Mouse (Mus musculus) lung, embryonic 16.5 days (tissue): ENCODE measurements around the gene Tmem37. TPM values are rescaled to one million over a fixed set of nuclear protein-coding genes. Genes with fewer than 3 reads are reported as not detected.

Experiments used
- ATAC-seq: fragments of 200-750 bp; cut with Nextera tagmentation; 2 replicates; pipeline ENCODE4 v1.8.0; 2017; ENCODE audit warnings: low read depth, mild to moderate bottlenecking, moderate library complexity
- H3K27ac ChIP-seq: fragments of 300-500 bp; sonication (generic); 2 replicates; pipeline ENCODE4 v1.5.1; 2014; ENCODE audit warnings: mild to moderate bottlenecking, control low read depth, low read length
- H3K27me3 ChIP-seq: fragments of 300-500 bp; sonication (generic); 2 replicates; pipeline ENCODE4 v1.6.1; 2014; ENCODE audit warnings: low read depth, low read length, mixed read lengths; ENCODE audit not compliant: control insufficient read depth, insufficient read depth
- H3K36me3 ChIP-seq: fragments of 300-500 bp; sonication (generic); 2 replicates; pipeline ENCODE4 v1.6.1; 2014; ENCODE audit warnings: low read length; ENCODE audit not compliant: control insufficient read depth, insufficient read depth
- H3K4me1 ChIP-seq: fragments of 300-500 bp; sonication (generic); replicated peaks from 2 replicates; pipeline ENCODE4 v1.6.1; 2014; ENCODE audit warnings: low read length, mixed read lengths; ENCODE audit not compliant: control insufficient read depth, insufficient read depth
- H3K4me2 ChIP-seq: fragments of 300-500 bp; sonication (generic); 2 replicates; pipeline ENCODE4 v1.6.1; 2014; ENCODE audit warnings: low read depth, low read length, control low read depth
- H3K4me3 ChIP-seq: fragments of 300-500 bp; sonication (generic); 2 replicates; pipeline ENCODE4 v1.5.1; 2014; ENCODE audit warnings: mild to moderate bottlenecking, low read length, control low read depth
- H3K9ac ChIP-seq: fragments of 300-500 bp; sonication (generic); 2 replicates; pipeline ENCODE4 v1.6.1; 2014; ENCODE audit warnings: low read length, control low read depth
- H3K9me3 ChIP-seq: fragments of 300-500 bp; sonication (generic); 2 replicates; pipeline ENCODE4 v1.6.1; 2016; ENCODE audit warnings: low read length; ENCODE audit not compliant: control insufficient read depth
- WGBS: fragments of 180-500 bp; shearing (Covaris S2); extraction: QIAGEN DNeasy Blood & Tissue Kit; methylation state at CpG from one replicate; pipeline ENCODE4 v1.1.7; 2014; 5-methylcytosine and 5-hydroxymethylcytosine counted together
- polyA plus RNA-seq: library from polyadenylated mRNA; unstranded; fragments of >200 nt; fragmentation: Nextera tagmentation; extraction: Ambion mirVana; gene quantifications from 2 replicates; pipeline ENCODE4 v1.2.1, GENCODE M21; 2015

Tmem37 gene
- polyA plus RNA-seq, 1 experiment from 2014 or later = 11.4 TPM

GRCm38 (mm10) chr1:120033469-120033854 is 40.4 kb downstream of the Tmem37 start:
- Histone ChIP-seq H3K27me3 (no peaks in the 10 kb centered on the region), H3K4me2 (no peak overlapping the region), H3K9me3 (no peaks in the 10 kb centered on the region), H3K9ac (no peak overlapping the region), H3K4me1 (no peaks in the 10 kb centered on the region; the same call in 1 of the 2 replicates), H3K27ac (no peak overlapping the region), H3K4me3 (no peak overlapping the region), H3K36me3 (no peaks in the 10 kb centered on the region)
- 63% methylated on average over 2 of the region's 2 CpGs for WGBS
- ATAC-seq = peak; percentile 21; the same call in 1 of the 2 replicates

GRCm38 (mm10) chr1:120032804-120033468 is 40.9 kb downstream of the Tmem37 start:
- Histone ChIP-seq H3K9me3 (no peaks in the 10 kb centered on the region), H3K36me3 (no peaks in the 10 kb centered on the region), H3K9ac (no peak overlapping the region), H3K27ac (no peak overlapping the region), H3K4me2 (no peak overlapping the region), H3K4me1 (no peaks in the 10 kb centered on the region; the same call in 1 of the 2 replicates), H3K27me3 (no peaks in the 10 kb centered on the region), H3K4me3 (no peak overlapping the region)
- 34% methylated on average over 10 of the region's 10 CpGs for WGBS
- peak; percentile 84 for ATAC-seq

- WGBS = 74% methylated on average over 3 of the region's 3 CpGs
- H3K9me3 ChIP-seq = no peaks in the 10 kb centered on the region
- no peaks in the 10 kb centered on the region for H3K27me3 ChIP-seq
- no peak overlapping the region for H3K27ac ChIP-seq
- ATAC-seq = no peak
- H3K9ac ChIP-seq = no peak overlapping the region
- H3K4me1 ChIP-seq = peaks cover 3% of the 10 kb centered on the region
- H3K4me2 ChIP-seq = no peak overlapping the region
- no peak overlapping the region for H3K4me3 ChIP-seq
- H3K36me3 ChIP-seq = no peaks in the 10 kb centered on the region
Measured at GRCm38 (mm10) chr1:120030474-120030873, 43.4 kb downstream of the Tmem37 start.

DNA sequence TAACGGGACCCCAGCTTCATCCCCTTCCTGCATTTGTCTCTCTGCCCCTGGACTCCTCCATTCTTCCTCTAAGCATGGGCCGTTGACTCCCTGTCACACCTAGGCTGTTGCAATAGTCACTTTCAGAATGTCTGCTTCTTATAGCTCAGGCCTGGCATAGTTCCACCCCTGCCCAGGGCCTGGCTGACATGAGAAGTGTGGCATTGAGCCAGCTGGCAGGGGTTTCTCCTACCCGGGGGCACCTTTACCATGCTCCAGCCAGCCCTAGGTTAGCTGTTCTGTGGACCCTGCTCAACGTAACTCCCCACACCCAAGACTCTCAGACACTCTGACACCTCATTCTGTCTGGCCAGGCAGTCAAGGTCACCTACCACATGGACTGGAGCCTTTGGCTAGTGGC is 46.2 kb downstream of the Tmem37 start:
- Histone ChIP-seq H3K9me3 (no peaks in the 10 kb centered on the region), H3K4me3 (no peak overlapping the region), H3K27me3 (no peaks in the 10 kb centered on the region), H3K36me3 (no peaks in the 10 kb centered on the region), H3K9ac (no peak overlapping the region), H3K4me2 (no peak overlapping the region), H3K27ac (no peak overlapping the region), H3K4me1 (peaks cover 3% of the 10 kb centered on the region)
- ATAC-seq = peak; percentile 66
- 39% methylated on average over 4 of the region's 4 CpGs for WGBS

DNA sequence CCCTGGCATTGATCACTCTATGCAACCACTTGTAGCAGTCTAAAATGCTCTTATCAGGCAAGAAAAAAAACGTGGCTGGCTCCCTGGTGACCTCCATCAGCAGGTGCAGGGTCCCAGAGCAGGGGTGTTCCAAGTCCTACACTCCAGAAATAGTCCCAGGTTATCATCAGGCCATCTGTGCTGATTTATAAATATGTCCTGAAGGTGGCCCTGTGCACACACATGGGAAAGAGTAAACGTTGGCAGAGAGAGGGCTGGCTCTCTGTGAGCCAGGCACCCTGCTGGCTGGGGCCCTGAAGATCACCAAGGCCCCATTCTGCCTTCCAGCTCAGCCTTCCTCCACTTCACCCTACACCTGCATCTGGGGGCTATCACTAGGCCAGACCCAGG is 48.8 kb downstream of the Tmem37 start:
- no peaks in the 10 kb centered on the region for H3K27me3 ChIP-seq
- H3K36me3 ChIP-seq = no peaks in the 10 kb centered on the region
- no peak overlapping the region for H3K4me2 ChIP-seq
- H3K27ac ChIP-seq = no peak overlapping the region
- H3K9ac ChIP-seq = no peak overlapping the region
- peaks cover 3% of the 10 kb centered on the region for H3K4me1 ChIP-seq
- no peak for ATAC-seq
- H3K9me3 ChIP-seq = no peaks in the 10 kb centered on the region
- WGBS = 3% methylated on average over 2 of the region's 2 CpGs
- no peak overlapping the region for H3K4me3 ChIP-seq

DNA sequence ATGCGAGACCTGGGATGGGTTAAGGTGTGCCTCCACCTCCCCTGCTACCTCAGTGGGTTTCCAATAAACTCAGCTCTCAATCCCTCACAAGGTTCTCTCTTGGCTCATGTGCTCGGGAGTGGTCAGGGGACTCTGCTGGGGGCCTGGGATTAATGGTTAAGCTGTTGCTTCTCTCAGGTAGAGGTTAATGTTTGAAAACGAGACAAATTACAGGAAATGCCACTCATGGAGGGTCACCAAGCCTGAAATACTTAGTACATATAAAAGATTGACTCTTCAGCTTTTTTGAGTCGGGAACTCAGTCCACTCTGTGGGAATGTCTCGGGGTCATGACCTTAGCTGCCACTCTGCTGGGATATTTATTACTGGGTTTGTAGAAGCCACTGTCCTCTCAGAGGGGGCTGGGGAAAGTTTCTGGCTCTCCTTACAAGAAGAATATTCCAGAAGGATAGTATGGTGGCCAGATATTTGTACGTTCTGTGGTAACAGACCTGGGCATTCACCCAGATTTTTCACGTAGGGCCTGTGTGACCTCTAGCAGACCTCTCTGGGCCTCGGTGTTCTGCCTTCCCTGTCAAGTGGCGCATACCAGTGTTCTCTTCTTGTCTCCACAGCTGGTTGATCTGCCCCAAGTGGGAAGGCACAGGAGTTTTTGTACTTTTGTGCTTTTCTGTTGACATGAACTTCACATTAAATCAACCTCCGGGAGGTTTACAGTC is 49.4 kb downstream of the Tmem37 start:
- no peak overlapping the region for H3K4me2 ChIP-seq
- no peaks in the 10 kb centered on the region for H3K36me3 ChIP-seq
- no peak overlapping the region for H3K9ac ChIP-seq
- H3K27me3 ChIP-seq = no peaks in the 10 kb centered on the region
- H3K9me3 ChIP-seq = no peaks in the 10 kb centered on the region
- no peak overlapping the region for H3K27ac ChIP-seq
- ATAC-seq = no peak
- 35% methylated on average over 10 of the region's 10 CpGs for WGBS
- H3K4me1 ChIP-seq = peaks cover 3% of the 10 kb centered on the region
- H3K4me3 ChIP-seq = no peak overlapping the region

DNA sequence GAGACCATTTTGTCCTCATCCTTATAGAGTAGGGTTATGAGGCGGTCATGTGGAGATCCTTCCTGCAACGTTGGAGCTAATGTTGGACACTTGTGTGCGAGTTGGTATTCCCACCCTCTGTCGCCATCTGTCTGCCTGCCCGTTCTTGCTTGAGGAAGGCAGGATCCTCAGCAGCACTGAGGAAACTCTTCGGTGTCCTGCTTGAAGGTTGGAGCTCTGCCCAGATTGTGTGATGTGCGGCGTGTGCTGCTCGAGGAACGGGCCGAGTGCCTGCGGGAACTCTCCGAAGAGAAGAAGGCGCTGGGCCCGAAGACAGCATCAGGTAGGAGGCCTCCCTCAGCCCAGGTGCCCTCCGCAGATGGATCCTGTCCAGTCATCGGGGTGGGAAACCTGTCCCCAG is 51.9 kb downstream of the Tmem37 start:
- Histone ChIP-seq H3K9ac (no peak overlapping the region), H3K36me3 (no peaks in the 10 kb centered on the region), H3K9me3 (no peaks in the 10 kb centered on the region), H3K27me3 (no peaks in the 10 kb centered on the region), H3K4me2 (no peak overlapping the region), H3K4me3 (no peak overlapping the region), H3K4me1 (no peaks in the 10 kb centered on the region), H3K27ac (no peak overlapping the region)
- 75% methylated on average over 17 of the region's 17 CpGs for WGBS
- ATAC-seq = no peak

DNA sequence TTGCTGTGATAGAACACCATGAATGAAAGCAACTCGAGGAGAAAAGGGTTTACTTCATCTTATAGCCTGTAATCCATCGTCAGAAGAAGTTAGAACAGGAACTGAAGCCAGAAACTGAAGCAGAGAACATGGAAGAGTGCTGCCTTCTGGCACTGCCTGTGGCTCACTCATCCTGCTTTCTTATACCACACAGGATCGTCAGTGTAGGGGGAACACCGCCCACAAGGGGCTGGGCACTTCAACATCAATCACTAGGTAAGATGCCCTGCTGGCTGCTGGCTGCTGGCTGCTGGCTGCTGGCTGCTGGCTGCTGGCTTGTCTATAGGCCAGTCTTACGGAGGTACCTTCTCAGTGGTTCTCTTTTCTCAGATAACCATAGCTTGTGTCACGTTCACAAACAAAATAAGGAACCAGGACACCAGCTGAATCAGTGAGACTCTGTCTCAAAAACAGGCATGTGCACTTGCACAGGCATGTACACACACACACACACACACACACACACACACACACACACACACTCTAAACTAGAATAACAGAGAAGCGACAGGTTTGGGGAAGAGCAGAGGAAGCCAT is 53.5 kb downstream of the Tmem37 start:
- H3K27ac ChIP-seq = no peak overlapping the region
- no peak overlapping the region for H3K4me2 ChIP-seq
- no peaks in the 10 kb centered on the region for H3K27me3 ChIP-seq
- H3K4me1 ChIP-seq = no peaks in the 10 kb centered on the region
- H3K36me3 ChIP-seq = no peaks in the 10 kb centered on the region
- WGBS = 62% methylated on average over 7 of the region's 7 CpGs
- no peak overlapping the region for H3K4me3 ChIP-seq
- no peak overlapping the region for H3K9ac ChIP-seq
- H3K9me3 ChIP-seq = no peaks in the 10 kb centered on the region
- no peak for ATAC-seq

DNA sequence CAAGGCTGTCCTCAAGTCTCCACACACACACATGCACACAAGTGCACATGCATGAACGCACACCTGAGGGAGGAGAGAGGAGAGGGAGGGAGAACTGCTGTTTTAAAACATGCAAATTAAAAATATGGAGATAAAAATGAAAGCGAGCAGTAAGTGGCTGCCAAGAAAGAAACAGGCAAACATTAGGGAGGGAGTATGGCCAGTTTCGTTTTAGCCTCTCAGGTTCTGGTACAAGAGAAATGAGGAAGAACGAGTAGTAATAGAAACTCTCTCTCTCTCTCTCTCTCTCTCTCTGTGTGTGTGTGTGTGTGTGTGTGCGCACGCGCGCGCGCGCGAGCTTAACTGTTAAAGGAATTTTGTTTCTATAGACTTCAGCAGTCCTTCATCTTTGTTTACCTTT is 54.4 kb downstream of the Tmem37 start:
- Histone ChIP-seq H3K4me2 (no peak overlapping the region), H3K9ac (no peak overlapping the region), H3K27ac (no peak overlapping the region), H3K9me3 (no peaks in the 10 kb centered on the region), H3K27me3 (no peaks in the 10 kb centered on the region), H3K4me3 (no peak overlapping the region), H3K36me3 (no peaks in the 10 kb centered on the region), H3K4me1 (no peaks in the 10 kb centered on the region)
- no peak for ATAC-seq
- WGBS = 84% methylated on average over 12 of the region's 12 CpGs
